Mouse (Mus musculus) CH12.LX (cell line): ENCODE measurements around the gene Tmem44. TPM values are rescaled to one million over a fixed set of nuclear protein-coding genes. Genes with fewer than 3 reads are reported as not detected.

Experiments
- DNase-seq: peaks from one replicate; pipeline ENCODE4 v3.0.0-alpha.2; 2013; ENCODE audit errors: extremely low read depth
- H3K27ac ChIP-seq: 2 replicates; pipeline ENCODE4 v1.5.1; 2012; ENCODE audit warnings: low read depth, mild to moderate bottlenecking, control low read depth, moderate library complexity; ENCODE audit not compliant: insufficient read depth
- H3K27me3 ChIP-seq: replicated peaks from 2 replicates; pipeline ENCODE3; 2012; ENCODE audit warnings: inconsistent platforms
- H3K36me3 ChIP-seq, 2 experiments: replicated peaks in 1 of 2; 2 replicates each; pipeline versions ENCODE3 to v1.6.1; 2012; ENCODE audit warnings: inconsistent platforms in 1 of 2, low read length in 1 of 2, mild to moderate bottlenecking in 1 of 2, mixed read lengths in 1 of 2, moderate library complexity in 1 of 2; ENCODE audit not compliant: control insufficient read depth in 1 of 2, insufficient read depth in 1 of 2
- H3K4me1 ChIP-seq, 2 experiments: 2 replicates each; pipeline ENCODE4 v1.6.1; 2012; ENCODE audit warnings: inconsistent platforms in 1 of 2, moderate library complexity in 1 of 2; ENCODE audit not compliant: insufficient read depth in 2 of 2, control insufficient read depth in 1 of 2
- H3K4me2 ChIP-seq: 2 replicates; pipeline ENCODE4 v1.6.1; 2012; ENCODE audit warnings: low read depth, mild to moderate bottlenecking, control low read depth; ENCODE audit not compliant: poor library complexity, insufficient read depth, severe bottlenecking
- H3K4me3 ChIP-seq, 3 experiments: fragments of 150-350 bp in 1 of 3; sonication (generic) in 1 of 3; replicated peaks in 1 of 3; 2 replicates each; pipeline versions ENCODE3 to v1.5.1; 2011 to 2012; ENCODE audit warnings: low read depth in 2 of 3, low read length in 2 of 3, mild to moderate bottlenecking in 2 of 3, moderate library complexity in 2 of 3, control low read depth in 1 of 3, improper control_type of control experiment in 1 of 3, inconsistent platforms in 1 of 3, mixed read lengths in 1 of 3; ENCODE audit not compliant: poor library complexity in 1 of 3
- H3K79me2 ChIP-seq: replicated peaks from 2 replicates; pipeline ENCODE4 v1.6.1; 2012; ENCODE audit warnings: mild to moderate bottlenecking, moderate library complexity; ENCODE audit not compliant: control insufficient read depth, poor library complexity, insufficient read depth, severe bottlenecking; ENCODE audit errors: extremely low read depth
- H3K9ac ChIP-seq: 2 replicates; pipeline ENCODE4 v1.6.1; 2012; ENCODE audit warnings: low read depth, mild to moderate bottlenecking, control low read depth, moderate library complexity; ENCODE audit not compliant: insufficient read depth
- H3K9me3 ChIP-seq: replicated peaks from 2 replicates; pipeline ENCODE3; 2012; ENCODE audit warnings: low read length, inconsistent platforms, mixed read lengths
- BHLHE40 ChIP-seq: IDR thresholded peaks from 2 replicates; pipeline ENCODE4 v1.6.1; 2011; ENCODE audit warnings: mild to moderate bottlenecking, low read depth, low read length, improper control_type of control experiment
- CHD1 ChIP-seq: IDR thresholded peaks from 2 replicates; pipeline ENCODE4 v1.6.1; 2012; ENCODE audit warnings: low read depth, low read length, improper control_type of control experiment, inconsistent platforms
- CHD2 ChIP-seq: IDR thresholded peaks from 2 replicates; pipeline ENCODE4 v1.6.1; 2011; ENCODE audit warnings: low read length, improper control_type of control experiment
- E2F4 ChIP-seq: IDR thresholded peaks from 2 replicates; pipeline ENCODE4 v1.6.1; 2011; ENCODE audit warnings: low read depth, low read length, improper control_type of control experiment; ENCODE audit not compliant: insufficient replicate concordance
- ETS1 ChIP-seq: conservative IDR thresholded peaks from 2 replicates; pipeline ENCODE4 v1.6.1; 2012; ENCODE audit warnings: low read depth, mild to moderate bottlenecking, inconsistent platforms, low read length, improper control_type of control experiment, moderate library complexity
- HCFC1 ChIP-seq: IDR thresholded peaks from 2 replicates; pipeline ENCODE4 v1.6.1; 2012; ENCODE audit warnings: low read depth, mild to moderate bottlenecking, inconsistent platforms, low read length, improper control_type of control experiment
- IRF4 ChIP-seq: IDR thresholded peaks from 2 replicates; pipeline ENCODE4 v1.6.1; 2014; ENCODE audit warnings: low read depth, mild to moderate bottlenecking, inconsistent platforms, low read length, improper control_type of control experiment
- JUN ChIP-seq: IDR thresholded peaks from 2 replicates; pipeline ENCODE4 v1.6.1; 2011; ENCODE audit warnings: low read depth, mild to moderate bottlenecking, low read length, improper control_type of control experiment, moderate library complexity; ENCODE audit not compliant: insufficient read depth
- MAX ChIP-seq: IDR thresholded peaks from 2 replicates; pipeline ENCODE4 v1.6.1; 2011; ENCODE audit warnings: low read length, improper control_type of control experiment
- MEF2A ChIP-seq: IDR thresholded peaks from 2 replicates; pipeline ENCODE4 v1.6.1; 2014; ENCODE audit warnings: low read depth, mild to moderate bottlenecking, inconsistent platforms, low read length, improper control_type of control experiment, borderline replicate concordance
- PAX5 ChIP-seq: IDR thresholded peaks from 2 replicates; pipeline ENCODE4 v1.6.1; 2012; ENCODE audit warnings: low read length, inconsistent platforms, mixed read lengths
- POLR2A ChIP-seq: IDR thresholded peaks from 2 replicates; pipeline ENCODE4 v1.6.1; 2011; ENCODE audit warnings: low read depth, mild to moderate bottlenecking, improper control_type of control experiment, low read length
- POLR2AphosphoS2 ChIP-seq: IDR thresholded peaks from 2 replicates; pipeline ENCODE4 v1.6.1; 2011; ENCODE audit warnings: low read depth, low read length, improper control_type of control experiment
- RCOR1 ChIP-seq: conservative IDR thresholded peaks from 2 replicates; pipeline ENCODE4 v1.6.1; 2012; ENCODE audit warnings: low read depth, mild to moderate bottlenecking, inconsistent platforms, low read length, improper control_type of control experiment
- TBP ChIP-seq: conservative IDR thresholded peaks from 2 replicates; pipeline ENCODE4 v1.6.1; 2011; ENCODE audit warnings: low read depth, low read length, improper control_type of control experiment
- TCF12 ChIP-seq: IDR thresholded peaks from 2 replicates; pipeline ENCODE4 v1.6.1; 2014; ENCODE audit warnings: low read depth, mild to moderate bottlenecking, inconsistent platforms, low read length, improper control_type of control experiment
- UBTF ChIP-seq: IDR thresholded peaks from 2 replicates; pipeline ENCODE4 v1.6.1; 2012; ENCODE audit warnings: low read depth, mild to moderate bottlenecking, inconsistent platforms, low read length, improper control_type of control experiment, moderate library complexity
- USF2 ChIP-seq: conservative IDR thresholded peaks from 2 replicates; pipeline ENCODE4 v1.6.1; 2011; ENCODE audit warnings: low read depth, low read length, improper control_type of control experiment
- ZC3H11A ChIP-seq: IDR thresholded peaks from 2 replicates; pipeline ENCODE4 v1.6.1; 2012; ENCODE audit warnings: low read depth, mild to moderate bottlenecking, inconsistent platforms, low read length, improper control_type of control experiment
- ZKSCAN1 ChIP-seq: IDR thresholded peaks from 2 replicates; pipeline ENCODE4 v1.6.1; 2012; ENCODE audit warnings: low read depth, inconsistent platforms, low read length, improper control_type of control experiment, borderline replicate concordance
- dilution Hi-C: fragments of 300-500 bp; cut with MboI; formaldehyde crosslinking; loops from 2 replicates; pipeline ENCODE4 v1.14.3; 2020; ENCODE audit warnings: low sequenced_read_pairs; ENCODE audit not compliant: extremely low pct_unique_long_range_greater_than_20kb, extremely low pct_ligation_motif_present
- in situ Hi-C: fragments of 300-500 bp; cut with MboI; formaldehyde crosslinking; loops from 3 replicates; pipeline ENCODE4 v1.14.3; 2019; ENCODE audit warnings: low sequenced_read_pairs, low pct_ligation_motif_present, low pct_unique_long_range_greater_than_20kb, mixed read lengths
- polyA plus RNA-seq: library from polyadenylated mRNA; unstranded; fragments of >175 nt; gene quantifications from 2 replicates; pipeline ENCODE4 v1.2.1, GENCODE M21; 2012; ENCODE audit warnings: low read depth; ENCODE audit not compliant: insufficient read length
- total RNA-seq, 2 experiments: library from RNA; depleted of rRNA; stranded (reverse); fragments of 300-350 nt in 1 of 2; fragments of >200 nt in 1 of 2; gene quantifications; 2 replicates each; pipeline ENCODE4 v1.2.3; 2012 to 2014

The Tmem44 gene
- total and polyA plus RNA-seq, 3 experiments: 0.16 to 0.70 (median 0.51) TPM

- H3K27ac ChIP-seq: no peak overlapping the region
- TF ChIP-seq TCF12 (no peak), JUN (no peak), ZKSCAN1 (no peak), ZC3H11A (no peak), RCOR1 (no peak), PAX5 (no peak), E2F4 (no peak), POLR2A (no peak), CHD2 (no peak), UBTF (no peak), POLR2AphosphoS2 (no peak), MAX (no peak), USF2 (no peak), IRF4 (no peak), ETS1 (no peak), MEF2A (no peak), CHD1 (no peak), HCFC1 (no peak), BHLHE40 (no peak)
- no peak for DNase-seq
- dilution Hi-C loops: no loop called here
- H3K36me3 ChIP-seq: peaks cover 11 to 22% of the 10 kb centered on the region in 2 experiments
- H3K27me3 ChIP-seq: peaks cover 33% of the 10 kb centered on the region
- H3K4me2 ChIP-seq: no peak overlapping the region
- H3K4me3 ChIP-seq: no peak overlapping the region
- in situ Hi-C loops: no loop called here
- H3K9me3 ChIP-seq: peaks cover 28% of the 10 kb centered on the region
- H3K79me2 ChIP-seq: no peaks in the 10 kb centered on the region
- H3K4me1 ChIP-seq: peaks cover 3 to 8% of the 10 kb centered on the region in 2 experiments
- no peak overlapping the region for H3K9ac ChIP-seq
These were observed 3.5 kb upstream of the Tmem44 start for GRCm38 (mm10) chr16:30554109-30554508.

DNA sequence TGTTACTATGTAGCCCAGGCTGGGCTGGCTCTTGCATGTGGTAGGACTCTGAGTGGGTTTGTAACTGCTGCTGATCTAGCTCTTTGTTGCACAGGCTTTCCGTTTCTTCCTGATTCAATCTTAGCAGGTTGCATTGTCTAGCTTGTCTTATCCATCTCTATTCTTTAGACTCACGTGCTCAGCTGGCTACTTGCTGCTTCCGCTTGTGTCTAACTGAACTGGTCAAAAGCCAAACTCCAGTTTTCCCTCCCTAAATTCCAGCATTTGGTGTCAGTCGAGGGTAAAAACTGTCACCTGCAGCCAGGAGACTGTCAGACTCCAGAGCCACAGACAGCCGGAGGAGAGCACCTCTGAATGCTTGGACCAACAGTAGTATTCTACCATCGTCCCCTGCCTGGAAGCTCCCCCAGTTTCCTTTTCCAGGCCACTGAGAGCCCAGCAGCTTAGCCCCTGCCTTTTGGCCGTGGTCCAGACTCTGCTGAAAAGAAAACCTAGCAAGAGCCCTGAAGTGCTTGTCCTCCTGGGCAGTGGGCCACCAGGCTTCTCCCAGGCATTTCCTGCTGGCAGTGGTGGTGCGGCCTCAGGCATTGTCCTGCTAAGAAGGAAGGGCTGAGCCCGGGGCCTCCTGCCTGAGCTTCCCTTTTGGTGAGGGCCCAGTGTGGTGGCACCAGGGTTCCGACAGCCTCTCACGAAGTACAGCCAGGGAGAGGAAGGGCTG lies 2.1 kb upstream of the Tmem44 start:
- no peak for DNase-seq
- H3K27ac ChIP-seq: no peak overlapping the region
- no peak overlapping the region for H3K4me2 ChIP-seq

More for the DNA sequence above, 2.1 kb upstream of the Tmem44 start:
- Histone ChIP-seq H3K4me1 (peaks cover 3 to 8% of the 10 kb centered on the region in 2 experiments), H3K36me3 (peaks cover 3 to 10% of the 10 kb centered on the region in 2 experiments), H3K9me3 (peaks cover 23% of the 10 kb centered on the region), H3K4me3 (no peak overlapping the region), H3K79me2 (no peaks in the 10 kb centered on the region), H3K9ac (no peak overlapping the region), H3K27me3 (peaks cover 44% of the 10 kb centered on the region)
- TF ChIP-seq MAX (no peak), RCOR1 (no peak), TBP (no peak), ZC3H11A (no peak)
- dilution Hi-C loops: no loop called here
- in situ Hi-C loops: no loop called here
